Comparison of ENCODE assay signal across 10 mouse cellular contexts in genomic region chr5:66979332-66980218, GRCm38 (mm10).
A peak's percentile ranks its signal among the peaks of the same experiment; 100 is the strongest.
DNase-seq lines count a peak whose midpoint lies in the region; ATAC-seq and TF ChIP-seq lines count a peak whose summit lies in the region.
"Had no signal": no experiment of that assay in that cellular context is flagged by ENCODE, and none has a peak within 500 bp of the region (broad histone marks: within the 10 kb centered on the region; RNA-seq: fewer than 3 reads in every experiment).

No protein-coding gene starts in this region.

- DNase-seq in frontal cortex, postnatal 10 days (ENCODE audit: low spot score in 2 of 2), result no peak
- DNase-seq in urinary bladder, postnatal 14 days (ENCODE audit: low spot score), result peak; percentile 34
- no peak for DNase-seq in urinary bladder, postnatal 4 days (ENCODE audit: low spot score in 2 of 2)
- DNase-seq in lung, postnatal 0 days (ENCODE audit: low spot score), result peak; percentile 76
- DNase-seq in thymus, postnatal 36 days, result no peak
- no peak for DNase-seq in natural killer cell, adult 2 months (ENCODE audit: low spot score in 2 of 2)

- no peak overlapping the region for H3K4me3 ChIP-seq in lung, postnatal 0 days (ENCODE audit: low read depth, low read length)
- H3K4me3 ChIP-seq: liver, embryonic 15.5 days had no signal

- no peak for TF ChIP-seq EP300 in lung, postnatal 0 days (IDR thresholded peaks at IDR 0.05)

- 33% methylated on average over 19 of the region's 19 CpGs for WGBS in lung, postnatal 0 days

- H3K9ac ChIP-seq in lung, postnatal 0 days (replicated peaks; ENCODE audit: low read depth), result no peak overlapping the region
- H3K9ac ChIP-seq: liver, embryonic 15.5 days had no signal

- TF ChIP-seq CTCF in lung, postnatal 0 days (IDR thresholded peaks at IDR 0.05), result no peak

- ATAC-seq in frontal cortex, adult (ENCODE audit: low TSS enrichment), result peak; percentile 84
- peak; percentile 89 for ATAC-seq in granulocyte monocyte progenitor cell, adult 5-6 weeks (replicated peaks; ENCODE audit: poor library complexity, severe bottlenecking)
- ATAC-seq in lung, postnatal 0 days, result peak; percentile 82

- H3K27me3 ChIP-seq in lung, postnatal 0 days (replicated peaks; ENCODE audit: insufficient read depth, low read length), result no peaks in the 10 kb centered on the region
- H3K27me3 ChIP-seq: CH12.LX; liver, embryonic 15.5 days had no signal

- H3K36me3 ChIP-seq in lung, postnatal 0 days (ENCODE audit: insufficient read depth, low read length), result peaks cover 7% of the 10 kb centered on the region; the same call in 1 of the 2 replicates
- H3K36me3 ChIP-seq: liver, embryonic 15.5 days had no signal

- peak overlapping the region; percentile 47; the same call in 1 of the 2 replicates for H3K27ac ChIP-seq in lung, postnatal 0 days (ENCODE audit: low read length)
- H3K27ac ChIP-seq: liver, embryonic 15.5 days had no signal

- H3K4me2 ChIP-seq in lung, postnatal 0 days (replicated peaks; ENCODE audit: low read depth, low read length), result no peak overlapping the region; the same call in 1 of the 2 replicates
- H3K4me2 ChIP-seq: liver, embryonic 15.5 days had no signal

- no peaks in the 10 kb centered on the region for H3K4me1 ChIP-seq in lung, postnatal 0 days (ENCODE audit: insufficient read depth, low read depth, low read length)
- H3K4me1 ChIP-seq: liver, embryonic 15.5 days had no signal

- H3K9me3 ChIP-seq in lung, postnatal 0 days (ENCODE audit: low read length), result no peaks in the 10 kb centered on the region
- H3K9me3 ChIP-seq: liver, embryonic 15.5 days had no signal

Comparison
In these comparisons a context has a peak if more than half of its experiments do, and no peak if none do; other contexts are left out.
1. DNase-seq: peak in urinary bladder, postnatal 14 days (single experiment) and lung, postnatal 0 days (single experiment); none in frontal cortex, postnatal 10 days (0 of 2), urinary bladder, postnatal 4 days (0 of 2), thymus, postnatal 36 days (0 of 2) and natural killer cell, adult 2 months (0 of 2).
2. Peak in every context shown above with its lines, with median percentiles within 50 percentile points of each other: ATAC-seq.